Mouse (Mus musculus) CH12.LX (cell line): ENCODE results near the gene Hdgfl1. TPM values are rescaled to one million over a fixed set of nuclear protein-coding genes. Genes with fewer than 3 reads are reported as not detected.

Experiments
- DNase-seq: peaks from one replicate; pipeline ENCODE4 v3.0.0-alpha.2; 2013; ENCODE audit errors: extremely low read depth
- H3K27ac ChIP-seq: 2 replicates; pipeline ENCODE4 v1.5.1; 2012; ENCODE audit warnings: low read depth, mild to moderate bottlenecking, control low read depth, moderate library complexity; ENCODE audit not compliant: insufficient read depth
- H3K27me3 ChIP-seq: replicated peaks from 2 replicates; pipeline ENCODE3; 2012; ENCODE audit warnings: inconsistent platforms
- H3K36me3 ChIP-seq, 2 experiments: replicated peaks in 1 of 2; 2 replicates each; pipeline versions ENCODE3 to v1.6.1; 2012; ENCODE audit warnings: inconsistent platforms in 1 of 2, low read length in 1 of 2, mild to moderate bottlenecking in 1 of 2, mixed read lengths in 1 of 2, moderate library complexity in 1 of 2; ENCODE audit not compliant: control insufficient read depth in 1 of 2, insufficient read depth in 1 of 2
- H3K4me1 ChIP-seq, 2 experiments: 2 replicates each; pipeline ENCODE4 v1.6.1; 2012; ENCODE audit warnings: inconsistent platforms in 1 of 2, moderate library complexity in 1 of 2; ENCODE audit not compliant: insufficient read depth in 2 of 2, control insufficient read depth in 1 of 2
- H3K4me2 ChIP-seq: 2 replicates; pipeline ENCODE4 v1.6.1; 2012; ENCODE audit warnings: low read depth, mild to moderate bottlenecking, control low read depth; ENCODE audit not compliant: poor library complexity, insufficient read depth, severe bottlenecking
- H3K4me3 ChIP-seq, 3 experiments: fragments of 150-350 bp in 1 of 3; sonication (generic) in 1 of 3; replicated peaks in 1 of 3; 2 replicates each; pipeline versions ENCODE3 to v1.5.1; 2011 to 2012; ENCODE audit warnings: low read depth in 2 of 3, low read length in 2 of 3, mild to moderate bottlenecking in 2 of 3, moderate library complexity in 2 of 3, control low read depth in 1 of 3, improper control_type of control experiment in 1 of 3, inconsistent platforms in 1 of 3, mixed read lengths in 1 of 3; ENCODE audit not compliant: poor library complexity in 1 of 3
- H3K79me2 ChIP-seq: replicated peaks from 2 replicates; pipeline ENCODE4 v1.6.1; 2012; ENCODE audit warnings: mild to moderate bottlenecking, moderate library complexity; ENCODE audit not compliant: control insufficient read depth, poor library complexity, insufficient read depth, severe bottlenecking; ENCODE audit errors: extremely low read depth
- H3K9ac ChIP-seq: 2 replicates; pipeline ENCODE4 v1.6.1; 2012; ENCODE audit warnings: low read depth, mild to moderate bottlenecking, control low read depth, moderate library complexity; ENCODE audit not compliant: insufficient read depth
- H3K9me3 ChIP-seq: replicated peaks from 2 replicates; pipeline ENCODE3; 2012; ENCODE audit warnings: low read length, inconsistent platforms, mixed read lengths
- CHD1 ChIP-seq: IDR thresholded peaks from 2 replicates; pipeline ENCODE4 v1.6.1; 2012; ENCODE audit warnings: low read depth, low read length, improper control_type of control experiment, inconsistent platforms
- CHD2 ChIP-seq: IDR thresholded peaks from 2 replicates; pipeline ENCODE4 v1.6.1; 2011; ENCODE audit warnings: low read length, improper control_type of control experiment
- CTCF ChIP-seq, 2 experiments: IDR thresholded peaks in 1 of 2; conservative IDR thresholded peaks in 1 of 2; 2 replicates each; pipeline ENCODE4 v1.5.1; 2011 to 2012; ENCODE audit warnings: low read depth in 2 of 2, low read length in 2 of 2, improper control_type of control experiment in 1 of 2, inconsistent platforms in 1 of 2, mild to moderate bottlenecking in 1 of 2, moderate library complexity in 1 of 2
- E2F4 ChIP-seq: IDR thresholded peaks from 2 replicates; pipeline ENCODE4 v1.6.1; 2011; ENCODE audit warnings: low read depth, low read length, improper control_type of control experiment; ENCODE audit not compliant: insufficient replicate concordance
- EP300 ChIP-seq: IDR thresholded peaks from 2 replicates; pipeline ENCODE4 v1.6.1; 2011; ENCODE audit warnings: low read length, improper control_type of control experiment
- ETS1 ChIP-seq: conservative IDR thresholded peaks from 2 replicates; pipeline ENCODE4 v1.6.1; 2012; ENCODE audit warnings: low read depth, mild to moderate bottlenecking, inconsistent platforms, low read length, improper control_type of control experiment, moderate library complexity
- GABPA ChIP-seq: IDR thresholded peaks from 2 replicates; pipeline ENCODE4 v1.6.1; 2012; ENCODE audit warnings: low read depth, low read length, improper control_type of control experiment, inconsistent platforms; ENCODE audit not compliant: insufficient replicate concordance
- IRF4 ChIP-seq: IDR thresholded peaks from 2 replicates; pipeline ENCODE4 v1.6.1; 2014; ENCODE audit warnings: low read depth, mild to moderate bottlenecking, inconsistent platforms, low read length, improper control_type of control experiment
- JUN ChIP-seq: IDR thresholded peaks from 2 replicates; pipeline ENCODE4 v1.6.1; 2011; ENCODE audit warnings: low read depth, mild to moderate bottlenecking, low read length, improper control_type of control experiment, moderate library complexity; ENCODE audit not compliant: insufficient read depth
- JUND ChIP-seq: conservative IDR thresholded peaks from 2 replicates; pipeline ENCODE4 v1.6.1; 2011; ENCODE audit warnings: low read depth, low read length, improper control_type of control experiment
- KAT2A ChIP-seq: IDR thresholded peaks from 2 replicates; pipeline ENCODE4 v1.6.1; 2012; ENCODE audit warnings: low read length, improper control_type of control experiment, inconsistent platforms; ENCODE audit not compliant: insufficient replicate concordance
- MAFK ChIP-seq: IDR thresholded peaks from 2 replicates; pipeline ENCODE4 v1.6.1; 2011; ENCODE audit warnings: low read length, improper control_type of control experiment; ENCODE audit not compliant: insufficient replicate concordance
- MAX ChIP-seq: IDR thresholded peaks from 2 replicates; pipeline ENCODE4 v1.6.1; 2011; ENCODE audit warnings: low read length, improper control_type of control experiment
- MAZ ChIP-seq: IDR thresholded peaks from 2 replicates; pipeline ENCODE4 v1.6.1; 2012; ENCODE audit warnings: low read depth, mild to moderate bottlenecking, inconsistent platforms, low read length, improper control_type of control experiment, moderate library complexity
- MXI1 ChIP-seq: IDR thresholded peaks from 2 replicates; pipeline ENCODE4 v1.6.1; 2011; ENCODE audit warnings: mild to moderate bottlenecking, low read depth, low read length, improper control_type of control experiment
- MYC ChIP-seq: IDR thresholded peaks from 2 replicates; pipeline ENCODE4 v1.6.1; 2011; ENCODE audit warnings: low read depth, mild to moderate bottlenecking, improper control_type of control experiment, low read length
- PAX5 ChIP-seq: IDR thresholded peaks from 2 replicates; pipeline ENCODE4 v1.6.1; 2012; ENCODE audit warnings: low read length, inconsistent platforms, mixed read lengths
- RAD21 ChIP-seq: IDR thresholded peaks from 2 replicates; pipeline ENCODE4 v1.6.1; 2011; ENCODE audit warnings: low read depth, mild to moderate bottlenecking, low read length, improper control_type of control experiment, moderate library complexity
- TBP ChIP-seq: conservative IDR thresholded peaks from 2 replicates; pipeline ENCODE4 v1.6.1; 2011; ENCODE audit warnings: low read depth, low read length, improper control_type of control experiment
- USF1 ChIP-seq: IDR thresholded peaks from 2 replicates; pipeline ENCODE4 v1.6.1; 2014; ENCODE audit warnings: low read depth, mild to moderate bottlenecking, inconsistent platforms, low read length, improper control_type of control experiment
- USF2 ChIP-seq: conservative IDR thresholded peaks from 2 replicates; pipeline ENCODE4 v1.6.1; 2011; ENCODE audit warnings: low read depth, low read length, improper control_type of control experiment
- ZC3H11A ChIP-seq: IDR thresholded peaks from 2 replicates; pipeline ENCODE4 v1.6.1; 2012; ENCODE audit warnings: low read depth, mild to moderate bottlenecking, inconsistent platforms, low read length, improper control_type of control experiment
- ZKSCAN1 ChIP-seq: IDR thresholded peaks from 2 replicates; pipeline ENCODE4 v1.6.1; 2012; ENCODE audit warnings: low read depth, inconsistent platforms, low read length, improper control_type of control experiment, borderline replicate concordance
- ZMIZ1 ChIP-seq: IDR thresholded peaks from 2 replicates; pipeline ENCODE4 v1.6.1; 2012; ENCODE audit warnings: low read depth, mild to moderate bottlenecking, inconsistent platforms, low read length, improper control_type of control experiment
- dilution Hi-C: fragments of 300-500 bp; cut with MboI; formaldehyde crosslinking; loops from 2 replicates; pipeline ENCODE4 v1.14.3; 2020; ENCODE audit warnings: low sequenced_read_pairs; ENCODE audit not compliant: extremely low pct_unique_long_range_greater_than_20kb, extremely low pct_ligation_motif_present
- in situ Hi-C: fragments of 300-500 bp; cut with MboI; formaldehyde crosslinking; loops from 3 replicates; pipeline ENCODE4 v1.14.3; 2019; ENCODE audit warnings: low sequenced_read_pairs, low pct_ligation_motif_present, low pct_unique_long_range_greater_than_20kb, mixed read lengths
- polyA plus RNA-seq: library from polyadenylated mRNA; unstranded; fragments of >175 nt; gene quantifications from 2 replicates; pipeline ENCODE4 v1.2.1, GENCODE M21; 2012; ENCODE audit warnings: low read depth; ENCODE audit not compliant: insufficient read length
- total RNA-seq, 2 experiments: library from RNA; depleted of rRNA; stranded (reverse); fragments of 300-350 nt in 1 of 2; fragments of >200 nt in 1 of 2; gene quantifications; 2 replicates each; pipeline ENCODE4 v1.2.3; 2012 to 2014

Gene Hdgfl1
- total RNA-seq (2012; rRNA removed): not detected in 2 replicates
- total RNA-seq (2014; rRNA removed): not detected in 2 replicates
- polyA plus RNA-seq: not detected in 2 replicates

DNA sequence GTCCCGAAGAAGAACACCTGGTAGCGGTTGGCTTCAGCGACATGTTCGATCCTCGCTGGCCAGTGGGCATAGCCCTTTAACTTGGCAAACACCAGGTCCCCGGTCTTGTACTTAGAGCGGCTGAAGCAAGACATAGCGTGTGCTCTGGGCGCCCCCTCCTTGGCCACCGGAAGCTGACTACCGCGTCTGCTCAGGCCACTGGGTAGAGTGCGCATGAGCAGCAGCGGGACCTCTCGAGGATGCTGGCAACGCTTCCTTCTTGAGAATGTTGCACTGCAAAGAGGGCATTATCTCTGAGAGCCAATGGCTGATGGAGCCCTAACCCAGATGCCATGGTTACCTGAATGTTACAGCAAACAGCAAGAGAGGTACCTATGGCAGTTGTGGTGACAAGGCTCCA is at the start of gene Hdgfl1:
TSS of gene Hdgfl1 (minus strand) at position 211 of the 400 bp plus-strand sequence.
- H3K4me1 ChIP-seq: no peaks in the 10 kb centered on the region
- dilution Hi-C loops (no loop called here), in situ Hi-C loops (no loop called here)
- TF ChIP-seq ETS1: no peak
- no peak for TF ChIP-seq CHD1
- TF ChIP-seq E2F4: no peak
- no peak for TF ChIP-seq ZKSCAN1
- TF ChIP-seq MAZ: no peak
- no peak for TF ChIP-seq EP300
- TF ChIP-seq ZC3H11A: no peak
- no peak for TF ChIP-seq IRF4
- no peak for TF ChIP-seq CTCF (conservative IDR thresholded peaks at IDR 0.05 in 1 of 2, IDR thresholded peaks at IDR 0.05 in 1 of 2; ENCODE audit: low read depth in 2 of 2, low read length in 2 of 2)
- TF ChIP-seq TBP: no peak
- no peak for TF ChIP-seq USF1
- no peak for TF ChIP-seq CHD2
- no peak for TF ChIP-seq MYC
- DNase-seq: no peak
- no peaks in the 10 kb centered on the region for H3K79me2 ChIP-seq
- H3K9me3 ChIP-seq: no peaks in the 10 kb centered on the region
- no peak within 1 kb of the TSS for H3K9ac ChIP-seq
- H3K4me3 ChIP-seq: no peak within 1 kb of the TSS
- no peaks in the 10 kb centered on the region for H3K36me3 ChIP-seq
- H3K27ac ChIP-seq: no peak within 1 kb of the TSS
- no peak within 1 kb of the TSS for H3K4me2 ChIP-seq
- no peaks in the 10 kb centered on the region for H3K27me3 ChIP-seq

DNA sequence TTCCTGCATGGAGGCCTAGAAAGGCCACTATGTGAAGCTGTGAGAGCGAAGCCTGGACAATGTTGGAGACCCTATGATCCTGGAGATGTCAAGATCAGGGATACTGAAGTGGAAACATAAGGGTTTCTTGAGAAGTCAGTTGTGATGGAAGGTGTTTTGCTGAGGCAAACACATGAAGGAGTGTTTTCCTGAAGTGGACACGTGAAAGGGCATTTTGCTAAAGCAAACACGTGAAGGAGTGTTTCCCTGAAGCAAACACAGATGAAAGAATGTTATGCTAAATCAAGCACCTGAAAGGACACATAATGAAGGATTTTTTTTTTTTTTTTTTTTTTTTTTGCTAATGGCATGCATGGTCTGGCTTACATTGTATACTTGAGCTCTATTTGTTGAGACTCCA is 25.5 kb upstream of the Hdgfl1 start:
- dilution Hi-C loops: no loop called here

More for the DNA sequence above, 25.5 kb upstream of the Hdgfl1 start:
- Histone ChIP-seq H3K9me3 (no peaks in the 10 kb centered on the region), H3K4me3 (no peak overlapping the region), H3K4me2 (no peak overlapping the region), H3K4me1 (no peaks in the 10 kb centered on the region), H3K79me2 (no peaks in the 10 kb centered on the region), H3K36me3 (no peaks in the 10 kb centered on the region), H3K9ac (no peak overlapping the region), H3K27ac (no peak overlapping the region), H3K27me3 (no peaks in the 10 kb centered on the region)
- DNase-seq: no peak
- TF ChIP-seq PAX5: no peak
- TF ChIP-seq GABPA: no peak
- no peak for TF ChIP-seq ETS1
- TF ChIP-seq RAD21: no peak
- TF ChIP-seq USF2: no peak
- no peak for TF ChIP-seq USF1
- no peak for TF ChIP-seq JUND
- TF ChIP-seq CHD2: no peak
- TF ChIP-seq ZMIZ1: no peak
- TF ChIP-seq TBP: no peak
- no peak for TF ChIP-seq JUN
- TF ChIP-seq MAX: no peak
- no peak for TF ChIP-seq MXI1
- TF ChIP-seq MAFK: no peak
- TF ChIP-seq KAT2A: no peak
- in situ Hi-C loops: no loop called here
